In the genomic region with DNA sequence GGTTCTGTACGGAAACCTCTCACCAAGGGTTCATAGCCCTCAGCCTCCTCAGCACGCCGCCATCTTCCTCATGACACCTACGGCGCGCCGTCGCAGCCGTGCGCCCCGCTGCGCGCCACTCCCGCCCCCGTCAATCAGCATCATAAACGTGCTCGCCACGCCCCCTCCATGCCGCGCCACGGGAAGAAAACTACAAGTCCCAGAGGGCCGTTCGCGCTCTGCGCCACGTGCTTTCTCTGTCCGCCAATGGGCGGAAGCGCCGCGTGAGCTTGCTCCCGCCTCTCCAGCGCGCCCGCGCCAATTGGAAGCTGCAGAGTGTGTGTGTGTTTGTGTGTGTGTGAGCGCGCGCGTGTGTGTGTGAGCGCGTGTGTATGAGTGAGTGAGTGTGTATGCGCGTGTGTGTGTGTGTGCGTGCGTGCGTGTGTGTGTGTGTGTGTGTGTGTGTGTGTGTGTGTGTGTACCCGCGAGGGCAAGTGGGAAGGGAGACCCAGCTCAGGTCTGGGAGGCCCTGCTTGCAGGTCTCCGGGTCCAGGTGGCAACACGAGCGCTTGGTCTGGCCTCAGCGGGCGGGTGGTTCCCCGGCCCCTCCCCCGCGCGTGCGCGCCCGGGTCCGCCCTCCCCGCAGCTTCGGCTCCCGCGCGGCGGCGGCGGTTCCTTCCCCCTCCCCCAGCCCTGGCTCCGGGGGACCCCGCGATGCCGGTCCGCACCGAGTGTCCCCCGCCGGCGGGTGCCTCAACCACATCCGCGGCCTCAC, we compare ENCODE assay signal across 1 mouse cellular context.
TF ChIP-seq lines count a peak whose summit lies in the region.

Gid4 (plus strand) TSS at position 183 of the 754 bp plus-strand sequence.

TF ChIP-seq in CH12.LX, 34 proteins besides CTCF, POLR2A, EP300 and RAD21 (continued from another document):
- TF ChIP-seq USF1 (IDR thresholded peaks at IDR 0.05; ENCODE audit: low read depth, low read length) (peak; percentile 100), TBP (conservative IDR thresholded peaks at IDR 0.05; ENCODE audit: low read depth, low read length) (peak; percentile 85), ZNF384 (IDR thresholded peaks at IDR 0.05; ENCODE audit: low read depth, low read length) (peak; percentile 7; the same call in 1 of the 2 replicates), ETS1 (conservative IDR thresholded peaks at IDR 0.05; ENCODE audit: low read depth, low read length) (peak; percentile 25; the same call in 1 of the 2 replicates), JUND (conservative IDR thresholded peaks at IDR 0.05; ENCODE audit: low read depth, low read length) (no peak), IRF4 (IDR thresholded peaks at IDR 0.05; ENCODE audit: low read depth, low read length) (peak; percentile 73; the same call in 1 of the 2 replicates), HCFC1 (IDR thresholded peaks at IDR 0.05; ENCODE audit: low read depth, low read length) (peak; percentile 97), CHD1 (IDR thresholded peaks at IDR 0.05; ENCODE audit: low read depth, low read length) (no peak), TCF12 (IDR thresholded peaks at IDR 0.05; ENCODE audit: low read depth, low read length) (peak; percentile 93), MAFK (IDR thresholded peaks at IDR 0.05; ENCODE audit: insufficient replicate concordance, low read length) (no peak), KAT2A (IDR thresholded peaks at IDR 0.05; ENCODE audit: insufficient replicate concordance, low read length) (peak; percentile 97), E2F4 (IDR thresholded peaks at IDR 0.05; ENCODE audit: insufficient replicate concordance, low read depth, low read length) (peak; percentile 94; the same call in 1 of the 2 replicates), BHLHE40 (IDR thresholded peaks at IDR 0.05; ENCODE audit: low read depth, low read length) (peak; percentile 95), ELF1 (IDR thresholded peaks at IDR 0.05; ENCODE audit: low read depth, low read length) (peak; percentile 83), JUN (IDR thresholded peaks at IDR 0.05; ENCODE audit: insufficient read depth, low read depth, low read length) (no peak), PAX5 (IDR thresholded peaks at IDR 0.05; ENCODE audit: low read length) (no peak), MXI1 (IDR thresholded peaks at IDR 0.05; ENCODE audit: low read depth, low read length) (peak; percentile 99), MAX (IDR thresholded peaks at IDR 0.05; ENCODE audit: low read length) (peak; percentile 99), UBTF (IDR thresholded peaks at IDR 0.05; ENCODE audit: low read depth, low read length) (no peak; the same call in 1 of the 2 replicates), CHD2 (IDR thresholded peaks at IDR 0.05; ENCODE audit: low read length) (peak; percentile 93), POLR2AphosphoS2 (IDR thresholded peaks at IDR 0.05; ENCODE audit: low read depth, low read length) (no peak; the same call in 1 of the 2 replicates)
